Mouse (Mus musculus): ENCODE data around the gene Phf21a.

DNA sequence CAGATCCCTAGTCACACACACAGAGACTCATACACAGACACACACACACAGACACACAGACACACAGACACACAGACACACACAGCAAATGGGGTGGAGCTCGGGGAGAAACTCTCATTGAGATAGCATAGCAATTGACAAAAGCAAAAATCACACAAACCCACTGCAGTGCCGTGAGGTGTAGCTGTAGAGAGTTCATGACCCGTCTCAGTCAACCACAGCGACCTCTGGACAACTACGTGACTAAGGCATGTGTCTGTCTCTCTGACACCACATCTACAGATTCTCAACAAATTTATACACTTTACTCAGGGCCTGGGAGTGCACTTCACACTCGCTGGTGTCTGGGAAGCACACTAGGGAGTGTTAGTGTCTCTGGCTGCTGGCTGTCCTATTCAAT, 27.0 kb upstream of the Phf21a start:
- TF ChIP-seq CTCF (IDR thresholded peaks at IDR 0.05; ENCODE audit: borderline replicate concordance, extremely low read depth, insufficient read depth, insufficient read length) (no peak), POLR2A (IDR thresholded peaks at IDR 0.05; ENCODE audit: borderline replicate concordance, extremely low read depth, insufficient read depth, insufficient read length, poor library complexity, severe bottlenecking) (no peak)
